Mouse (Mus musculus) liver, embryonic 14.5 days (tissue): ENCODE measurements around the gene Tcp10b.
"Not testable (repeated sequence)": the region's sequence is repeated elsewhere in the genome, so short reads cannot be mapped to it uniquely, and the experiment has no call there.

ENCODE experiments used
- CTCF ChIP-seq: IDR thresholded peaks from 2 replicates; pipeline ENCODE4 v1.5.1; 2016; ENCODE audit warnings: antibody characterized with exemption, low read depth, control low read depth
- EP300 ChIP-seq: IDR thresholded peaks from 2 replicates; pipeline ENCODE4 v1.6.1; 2016; ENCODE audit warnings: antibody characterized with exemption, low read depth

DNA sequence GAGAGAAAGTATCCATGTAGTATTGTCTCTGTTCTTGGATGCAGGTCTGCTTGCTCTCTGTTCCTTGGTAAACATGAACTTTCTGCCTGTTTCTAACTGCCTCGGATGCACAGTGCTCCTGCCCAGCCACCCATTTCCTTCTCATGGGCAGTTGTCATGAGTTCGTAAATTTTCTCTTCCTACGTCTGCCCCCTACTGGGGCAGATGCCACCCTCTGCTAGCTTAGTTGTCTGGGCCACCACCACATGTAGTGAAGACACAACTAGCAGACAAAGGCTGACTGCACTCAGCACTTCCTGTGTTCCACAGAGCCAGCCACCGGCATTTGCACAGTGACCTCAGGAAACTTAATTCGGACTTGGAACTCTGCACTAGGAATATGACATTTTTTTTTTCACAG lies 8.3 kb downstream of the Tcp10b start:
- TF ChIP-seq CTCF, EP300: not testable (repeated sequence)
